Mouse (Mus musculus): ENCODE data around the gene Galm. TPM values are rescaled to one million over a fixed set of nuclear protein-coding genes. Genes with fewer than 3 reads are reported as not detected.
"Not testable (repeated sequence)": the region's sequence is repeated elsewhere in the genome, so short reads cannot be mapped to it uniquely, and the experiment has no call there.

Gene Galm
- total RNA-seq, 1 experiment from 2014 or later = 3.1 TPM

DNA sequence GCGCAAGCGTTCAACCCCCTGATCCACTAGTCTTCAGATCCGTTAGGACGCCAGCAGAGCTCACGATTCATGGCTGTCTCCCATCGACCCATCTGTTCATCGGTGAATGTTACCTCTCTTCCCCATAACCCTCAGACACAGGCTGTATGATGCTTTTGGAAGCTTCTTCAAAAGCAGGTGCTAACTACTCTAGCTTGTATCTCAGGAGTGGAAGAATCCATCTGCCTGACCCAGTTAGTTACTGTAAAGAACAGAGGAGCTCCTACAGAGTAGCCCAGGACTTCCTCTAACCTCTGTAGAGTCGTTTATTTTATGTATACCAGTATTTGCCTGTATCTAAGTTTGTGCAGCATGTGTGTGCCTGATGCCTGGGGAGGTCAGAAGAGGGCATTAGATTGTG, 29.6 kb downstream of the Galm start:
- ATAC-seq (replicated peaks; ENCODE audit: low read depth, poor library complexity, severe bottlenecking) = no peak

DNA sequence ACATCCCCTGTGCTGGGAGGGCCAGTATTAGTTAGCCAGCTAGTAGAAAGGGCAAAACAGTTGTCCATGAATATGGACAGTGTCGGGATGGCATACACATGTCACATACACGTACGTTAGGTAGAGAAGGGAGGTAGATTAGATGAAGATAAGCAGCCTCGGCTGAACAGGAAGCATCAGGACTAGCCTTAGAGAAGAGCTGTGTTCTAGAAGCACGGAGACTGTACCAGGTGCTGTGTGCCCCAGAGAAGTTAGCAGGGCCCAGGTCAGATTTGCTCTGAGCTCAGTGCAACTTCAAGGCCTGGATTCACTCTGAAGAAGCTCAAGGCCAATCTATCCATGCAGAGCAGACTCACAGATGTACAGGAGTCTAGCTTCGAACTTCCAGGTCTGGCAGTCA, 30.2 kb downstream of the Galm start:
- ATAC-seq (replicated peaks; ENCODE audit: low read depth, poor library complexity, severe bottlenecking) = no peak

DNA sequence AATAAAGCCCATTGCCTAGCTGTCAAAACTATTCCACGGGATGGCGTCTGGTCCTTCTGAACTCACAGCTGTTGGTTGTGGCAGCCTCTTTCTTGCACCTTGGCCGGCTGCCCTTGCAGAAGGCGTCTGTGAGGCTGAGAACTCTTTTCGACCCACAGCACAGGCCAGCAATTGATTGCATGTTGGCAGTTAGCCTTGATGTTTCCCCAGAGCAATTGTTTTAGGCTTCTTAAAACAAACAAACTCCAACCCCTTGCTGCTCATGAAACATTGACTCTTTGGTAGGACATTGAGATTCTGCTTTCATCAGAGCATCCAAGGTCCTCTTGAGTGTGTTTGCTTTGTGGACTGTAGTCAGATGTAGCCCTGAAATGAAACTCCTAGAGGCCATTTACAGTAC, 33.2 kb downstream of the Galm start:
- ATAC-seq (replicated peaks; ENCODE audit: low read depth, poor library complexity, severe bottlenecking) = no peak

DNA sequence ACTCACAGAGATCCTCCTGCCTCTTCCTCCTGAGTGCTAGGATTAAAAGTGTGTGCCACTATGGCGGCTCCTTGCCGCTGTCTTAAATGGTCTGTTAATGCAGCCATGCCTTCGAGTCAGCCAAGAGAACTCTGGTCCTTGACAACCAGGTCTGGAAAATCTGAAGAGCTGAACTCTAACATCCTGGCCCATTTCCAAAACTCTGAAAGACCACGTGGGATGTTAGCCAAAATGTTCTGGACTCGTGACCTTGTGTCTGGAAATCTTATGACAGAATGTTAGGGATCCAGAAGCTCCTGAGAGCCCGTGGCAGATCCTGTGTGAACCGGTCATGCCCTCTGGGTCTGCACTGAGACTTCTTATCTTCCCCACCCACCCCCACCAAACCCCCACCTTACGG, 36.7 kb downstream of the Galm start:
- no peak for ATAC-seq (replicated peaks; ENCODE audit: low read depth, poor library complexity, severe bottlenecking)

DNA sequence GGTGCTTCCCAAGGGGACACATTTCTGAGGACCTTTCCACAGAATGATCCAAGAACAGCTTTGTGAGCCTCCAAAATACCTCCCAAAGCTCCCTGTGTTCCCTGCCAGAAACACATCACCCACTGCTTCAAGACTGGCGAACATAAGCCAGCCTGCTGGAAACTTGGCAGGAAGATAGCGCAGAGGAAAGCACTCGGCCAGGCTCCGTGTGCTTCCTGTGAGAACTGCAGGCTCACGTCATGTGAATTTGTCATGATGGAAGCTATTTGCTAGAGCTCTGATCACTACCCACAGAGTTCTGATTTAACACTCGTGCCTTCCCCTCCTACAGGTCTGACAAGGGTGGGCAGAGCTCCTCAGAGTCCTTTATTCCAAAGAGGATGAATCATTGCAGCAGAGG, 38.5 kb downstream of the Galm start:
- ATAC-seq (replicated peaks; ENCODE audit: low read depth, poor library complexity, severe bottlenecking) = no peak

DNA sequence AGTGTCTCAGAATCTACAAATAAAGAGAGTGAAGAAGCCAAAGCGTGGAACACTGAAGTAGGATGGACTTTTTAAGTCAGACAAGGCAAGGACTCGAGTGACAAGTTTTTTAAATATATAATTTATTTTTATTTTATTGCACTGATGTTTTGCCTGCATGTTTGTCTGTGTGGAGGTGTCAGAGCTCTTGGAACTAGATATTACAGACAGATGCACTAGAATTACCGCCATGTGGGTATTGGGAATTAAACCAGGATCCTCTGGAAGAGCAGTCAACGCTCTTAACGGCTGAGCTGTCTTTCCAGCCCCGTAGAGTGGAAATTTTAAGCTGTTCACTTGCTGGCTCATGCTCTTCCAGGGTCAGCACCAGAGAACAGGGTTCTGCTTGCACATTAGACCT, 39.1 kb downstream of the Galm start:
- ATAC-seq (replicated peaks; ENCODE audit: low read depth, poor library complexity, severe bottlenecking) = no peak

DNA sequence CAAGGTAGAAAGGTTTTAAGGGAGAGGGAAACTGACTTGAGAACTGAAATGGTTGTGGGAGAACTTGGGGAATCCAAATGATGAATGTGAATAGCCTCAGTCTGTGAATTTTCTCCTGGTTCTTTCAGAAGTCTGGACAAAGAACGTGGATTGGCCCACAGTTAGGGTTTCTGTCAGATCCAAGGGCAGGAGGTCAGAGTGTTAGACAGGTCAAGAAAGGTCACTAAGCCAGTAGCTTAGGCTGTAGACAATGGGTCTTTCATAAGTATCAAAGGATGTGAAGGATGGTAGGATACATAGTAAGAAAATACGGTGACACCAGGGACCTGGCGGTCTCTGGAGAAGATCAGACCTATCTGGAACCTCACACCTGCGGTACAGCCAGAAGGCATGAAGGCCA, 40.2 kb downstream of the Galm start:
- no peak for ATAC-seq (replicated peaks; ENCODE audit: low read depth, poor library complexity, severe bottlenecking)

DNA sequence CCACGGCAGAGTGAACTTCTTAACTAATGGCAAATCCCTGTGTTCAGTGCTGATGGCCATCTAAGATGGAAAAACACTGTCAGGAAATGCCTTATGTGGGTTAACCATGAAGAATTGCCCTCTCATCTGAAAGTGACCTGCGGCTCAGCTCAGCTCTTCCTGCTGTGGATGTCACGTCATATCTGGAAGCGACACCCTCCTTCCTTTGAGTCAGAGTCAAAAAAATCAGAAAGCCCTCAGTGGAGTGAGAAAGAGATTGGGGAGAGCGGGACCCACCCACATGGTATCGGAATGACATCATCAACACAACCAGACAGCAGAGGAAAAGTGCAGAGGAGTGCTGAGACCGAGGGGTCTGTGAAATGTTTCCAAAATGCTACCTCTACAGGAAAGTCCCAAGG, 40.6 kb downstream of the Galm start:
- ATAC-seq (replicated peaks; ENCODE audit: low read depth, poor library complexity, severe bottlenecking) = no peak

DNA sequence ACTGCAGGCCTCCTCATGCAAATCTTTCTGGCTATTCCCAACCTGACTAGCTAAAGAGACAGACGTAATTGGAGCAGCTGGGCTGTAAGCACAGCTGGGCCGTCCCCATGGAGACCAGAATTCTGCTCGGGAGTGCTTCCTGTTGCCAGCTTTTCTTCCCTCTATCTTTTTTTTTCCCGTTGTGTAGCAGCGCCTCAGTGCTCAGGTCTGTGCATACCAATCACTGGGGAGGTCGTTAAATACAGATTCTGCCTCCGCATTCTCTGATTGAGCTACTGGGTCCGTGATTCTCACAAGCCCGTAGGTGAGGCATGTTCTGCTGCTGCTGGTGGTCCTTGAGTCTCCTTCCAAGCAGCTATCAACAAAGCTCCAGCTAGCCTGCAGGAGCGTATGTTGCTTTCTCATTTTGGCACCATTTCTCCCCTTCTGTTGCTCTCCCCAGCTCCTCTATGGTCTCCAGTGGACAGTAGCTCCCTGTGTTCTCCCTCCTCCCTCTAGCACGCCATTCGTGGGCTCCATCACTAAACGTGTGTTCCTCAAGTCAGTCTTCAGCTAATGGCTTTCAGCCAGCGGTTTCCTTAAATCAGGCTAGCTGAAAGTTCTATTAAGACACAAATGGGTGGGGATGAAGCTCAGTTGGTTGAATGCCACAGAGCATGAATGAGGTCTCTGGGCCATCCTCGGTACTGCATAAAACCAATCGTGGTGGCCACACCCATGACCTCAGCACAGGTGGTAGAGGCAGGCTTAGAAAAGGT, 41.3 kb downstream of the Galm start:
- no peak for ATAC-seq (replicated peaks; ENCODE audit: low read depth, poor library complexity, severe bottlenecking)

DNA sequence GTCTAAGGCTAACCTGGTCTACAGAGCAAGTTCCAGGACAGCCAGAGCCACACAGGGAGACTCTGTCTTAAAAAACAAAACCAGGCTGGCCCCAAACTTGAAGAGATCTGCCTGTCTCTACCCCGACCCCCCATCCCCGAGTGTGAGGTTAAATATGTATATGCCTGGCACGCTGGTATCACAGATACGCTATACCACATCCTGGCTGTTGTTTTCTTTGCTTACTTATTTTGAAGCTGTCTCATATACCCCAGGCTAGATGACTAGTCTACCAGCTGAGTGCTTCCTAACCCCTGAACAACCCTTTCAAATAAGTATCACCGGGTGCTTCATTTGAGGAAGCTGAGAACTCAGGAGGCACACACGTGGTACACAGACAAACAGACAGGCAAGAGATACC, 42.5 kb downstream of the Galm start:
- ATAC-seq (replicated peaks; ENCODE audit: low read depth, poor library complexity, severe bottlenecking) = no peak

DNA sequence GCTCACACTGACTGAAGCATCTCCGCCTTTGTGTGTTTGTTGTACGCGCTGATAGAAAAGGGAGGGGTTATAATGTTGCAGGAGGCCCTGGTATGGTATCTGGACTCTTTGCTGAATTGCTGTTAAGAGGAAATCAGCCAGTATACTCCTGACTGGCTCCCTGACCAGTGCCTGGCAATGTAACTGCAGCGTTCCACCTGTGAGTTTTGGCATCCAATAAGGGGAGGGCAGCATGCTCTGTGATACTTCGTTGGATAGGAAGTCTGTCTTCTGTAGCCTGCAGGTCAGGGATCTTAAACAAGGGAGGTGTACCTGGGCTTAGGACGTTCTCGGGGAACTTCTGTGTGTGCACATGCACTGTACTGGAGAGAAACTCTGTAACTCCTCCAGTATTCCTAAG, 43.7 kb downstream of the Galm start:
- ATAC-seq (replicated peaks; ENCODE audit: low read depth, poor library complexity, severe bottlenecking) = no peak

DNA sequence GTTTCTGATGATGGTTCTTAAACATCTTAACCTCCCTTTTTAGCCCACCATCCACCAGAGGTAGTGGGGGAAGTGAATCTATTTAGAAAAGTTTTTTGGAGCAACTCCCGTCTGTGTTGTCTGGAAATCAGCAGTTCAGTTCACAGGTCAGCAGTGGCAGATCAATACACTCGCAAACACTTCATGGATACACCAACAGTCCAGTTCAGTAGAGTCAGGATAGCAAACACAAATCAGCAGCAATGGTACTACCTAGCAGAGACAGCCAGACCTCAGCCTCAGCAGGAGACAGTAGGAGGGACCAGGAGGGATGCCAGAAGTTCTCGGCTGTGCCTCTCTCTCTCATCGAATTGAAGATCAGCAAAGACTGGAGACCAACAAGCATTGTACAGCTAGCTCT, 44.7 kb downstream of the Galm start:
- no peak for ATAC-seq (replicated peaks; ENCODE audit: low read depth, poor library complexity, severe bottlenecking)

DNA sequence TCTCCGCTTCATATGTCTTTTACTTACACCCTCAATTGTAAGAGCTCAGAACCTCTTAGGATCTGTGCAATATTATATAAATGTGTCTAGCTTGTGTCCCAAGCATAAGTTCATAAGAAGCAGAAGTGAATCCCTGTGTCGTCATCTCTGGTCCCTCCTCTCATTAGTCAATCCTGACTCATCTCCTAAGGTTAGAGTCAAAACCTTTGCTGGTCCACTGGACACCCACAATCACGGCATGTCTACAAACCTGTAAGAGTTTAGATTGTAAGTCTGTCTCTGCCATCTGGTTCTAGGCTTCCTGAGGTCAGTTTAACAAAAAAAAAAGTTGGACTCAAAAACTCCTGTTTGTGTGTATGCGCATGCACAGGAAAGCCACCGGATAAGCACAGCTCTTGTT, 45.5 kb downstream of the Galm start:
- peak; percentile 64 for ATAC-seq (replicated peaks; ENCODE audit: low read depth, poor library complexity, severe bottlenecking)

DNA sequence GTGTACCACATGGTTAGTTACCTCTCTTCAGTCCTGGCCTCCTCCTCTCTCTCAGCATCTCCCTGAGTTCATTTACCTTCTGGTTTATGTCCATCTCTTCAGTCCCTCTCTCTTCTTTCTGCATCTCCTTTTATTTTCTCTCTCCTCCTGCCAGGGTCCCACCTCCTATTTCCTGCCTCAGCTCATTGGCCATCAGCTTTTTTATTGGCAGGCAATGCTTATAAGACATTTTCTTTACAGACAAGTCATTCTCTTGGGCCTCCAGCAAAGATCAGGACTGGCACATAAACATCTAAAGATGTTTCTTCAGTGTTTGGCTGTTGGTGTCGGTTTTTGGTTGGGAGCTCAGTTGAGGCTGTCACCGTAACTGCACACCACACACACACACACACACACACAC, 46.4 kb downstream of the Galm start:
- no peak for ATAC-seq (replicated peaks; ENCODE audit: low read depth, poor library complexity, severe bottlenecking)

DNA sequence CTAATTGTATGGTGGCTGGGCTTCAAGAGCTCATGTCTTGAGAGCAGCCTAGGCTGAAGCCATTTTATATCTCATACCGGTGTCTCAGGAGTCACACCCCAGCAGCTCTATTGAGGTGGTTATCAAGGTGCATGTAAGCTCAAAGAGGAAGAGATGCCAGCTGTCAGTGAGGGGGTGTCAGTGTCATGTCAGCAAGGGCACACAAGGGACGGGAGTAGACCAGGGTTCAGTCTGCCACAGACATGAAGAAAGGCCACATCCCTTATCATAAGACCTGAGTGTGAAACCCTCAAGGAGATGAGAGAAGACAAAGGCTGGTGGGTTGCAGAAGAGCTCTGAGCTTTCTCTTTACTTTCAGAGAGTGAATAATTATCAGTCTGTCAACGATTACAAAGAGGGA, 46.9 kb downstream of the Galm start:
- no peak for ATAC-seq (replicated peaks; ENCODE audit: low read depth, poor library complexity, severe bottlenecking)

DNA sequence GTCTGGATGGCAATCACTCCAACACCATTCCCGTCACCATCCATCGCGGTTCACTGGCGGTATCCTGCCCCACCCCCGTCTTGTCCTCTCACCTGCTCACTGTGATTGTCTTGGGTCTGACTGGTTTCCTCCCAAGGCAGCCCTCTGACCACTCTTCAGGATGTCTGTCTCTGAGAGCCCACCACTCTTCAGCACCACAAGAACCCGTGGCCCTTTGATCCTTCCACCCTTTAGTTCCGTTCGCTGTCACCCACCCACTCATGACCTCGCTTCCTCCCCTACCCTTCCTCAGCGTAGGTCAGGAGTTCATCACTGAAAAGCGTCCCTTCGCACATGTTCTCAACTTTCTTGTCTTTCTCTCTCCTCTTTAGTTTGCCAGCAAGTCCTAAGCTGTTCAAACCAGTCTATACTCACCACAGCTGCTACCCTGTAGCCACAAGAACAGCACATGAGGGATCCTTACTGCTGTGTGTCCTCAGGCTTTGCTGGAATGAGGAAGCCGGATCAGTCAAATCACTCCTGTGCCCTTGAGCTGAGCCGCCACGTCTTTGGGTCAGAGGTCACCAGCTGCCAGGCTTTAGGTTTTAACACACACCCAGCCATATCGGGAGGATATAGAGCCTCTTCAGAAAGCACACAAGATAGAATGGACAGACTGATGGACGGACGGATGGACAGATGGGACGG, 47.6 kb downstream of the Galm start:
- ATAC-seq (replicated peaks; ENCODE audit: low read depth, poor library complexity, severe bottlenecking) = peak; percentile 44

DNA sequence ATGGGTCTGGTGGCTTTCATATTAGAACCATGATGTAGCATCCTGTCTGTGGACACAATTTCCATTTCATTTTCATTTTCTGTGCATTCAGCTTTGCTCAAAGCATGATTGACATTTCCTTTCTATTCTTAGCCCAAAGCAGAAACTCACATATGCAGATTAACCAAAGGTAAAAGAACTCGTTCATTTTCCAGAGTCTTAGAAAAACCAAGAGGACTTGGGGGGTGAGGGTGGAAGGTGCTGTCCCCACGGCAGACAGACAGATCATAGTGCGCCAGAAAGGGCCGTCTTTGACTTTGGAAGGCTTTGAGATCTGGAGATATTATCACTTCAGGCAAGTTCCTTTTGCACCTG, 48.1 kb downstream of the Galm start:
- peak; percentile 41 for ATAC-seq (replicated peaks; ENCODE audit: low read depth, poor library complexity, severe bottlenecking)

DNA sequence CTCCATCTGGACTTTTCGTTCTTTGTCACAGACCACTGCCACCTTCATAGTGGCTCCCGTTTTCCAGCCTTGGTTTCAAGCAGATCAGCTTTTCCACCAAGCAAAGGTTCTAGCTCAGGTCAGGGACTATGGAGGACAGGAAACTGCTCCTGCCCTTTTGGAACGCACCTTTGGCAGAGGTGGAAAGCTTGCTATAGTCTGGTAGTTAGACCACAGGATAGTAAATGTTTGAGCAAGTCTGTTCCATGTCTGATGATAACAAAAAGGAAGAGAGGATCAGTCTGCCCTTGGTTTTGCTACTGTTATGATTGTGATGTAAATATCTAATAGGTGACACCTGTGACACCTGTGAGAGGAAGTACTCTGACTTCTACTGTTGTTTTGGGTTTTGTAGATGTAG, 48.7 kb downstream of the Galm start:
- no peak for ATAC-seq (replicated peaks; ENCODE audit: low read depth, poor library complexity, severe bottlenecking)

DNA sequence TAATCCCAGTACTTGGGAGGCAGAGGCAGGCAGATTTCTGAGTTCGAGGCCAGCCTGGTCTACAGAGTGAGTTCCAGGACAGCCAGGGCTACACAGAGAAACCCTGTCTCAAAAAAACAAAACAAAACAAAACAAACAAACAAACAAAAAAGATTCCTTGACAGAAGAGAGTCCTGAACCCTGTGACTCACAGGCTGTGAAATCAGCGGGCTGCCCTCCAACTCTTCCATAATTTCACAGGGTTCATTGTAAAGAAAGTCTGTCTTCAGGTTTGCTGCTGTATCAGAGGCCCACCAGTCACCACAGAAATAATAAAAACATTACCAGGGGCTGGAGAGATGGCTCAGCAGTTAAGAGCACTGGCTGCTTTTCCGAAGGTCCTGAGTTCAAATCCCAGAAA, 51.6 kb downstream of the Galm start:
- ATAC-seq (replicated peaks; ENCODE audit: low read depth, poor library complexity, severe bottlenecking) = not testable (repeated sequence)

DNA sequence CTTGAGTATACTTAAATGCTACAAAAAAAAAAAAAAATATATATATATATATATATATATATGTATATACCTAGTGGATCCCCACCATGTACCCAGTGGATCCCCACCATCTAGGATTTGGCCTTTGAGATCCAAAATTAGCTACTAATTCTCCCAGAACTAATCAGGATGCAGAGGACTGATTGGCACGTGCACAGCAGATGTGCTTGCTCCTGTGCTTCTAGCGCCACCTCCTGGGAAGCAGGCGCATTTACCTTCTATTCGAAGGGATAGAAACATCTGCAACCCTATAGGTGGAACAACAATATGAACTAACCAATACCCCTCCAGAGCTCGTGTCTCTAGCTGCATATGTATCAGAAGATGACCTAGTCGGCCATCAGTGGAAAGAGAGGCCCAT, 52.7 kb downstream of the Galm start:
- ATAC-seq (replicated peaks; ENCODE audit: low read depth, poor library complexity, severe bottlenecking) = peak; percentile 96

DNA sequence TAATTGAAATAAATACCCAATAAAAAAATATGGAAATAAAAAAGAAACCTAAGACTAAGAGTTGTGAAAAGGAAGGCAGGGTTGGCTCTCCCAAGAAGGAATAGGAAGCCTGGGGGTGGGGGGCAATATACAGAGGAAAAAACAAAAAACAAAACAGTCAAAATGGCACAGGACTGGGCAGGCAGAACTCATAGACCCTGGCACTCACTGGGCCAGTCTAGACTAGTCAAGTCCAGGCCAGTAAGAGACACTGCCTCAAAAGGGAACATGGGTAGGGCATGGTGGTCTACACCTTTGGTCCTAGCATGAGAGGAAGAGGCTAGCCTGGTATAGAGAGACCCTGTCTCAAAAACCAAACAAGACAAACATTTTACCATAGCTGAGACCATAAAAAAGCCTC, 53.2 kb downstream of the Galm start:
- ATAC-seq (replicated peaks; ENCODE audit: low read depth, poor library complexity, severe bottlenecking) = no peak

DNA sequence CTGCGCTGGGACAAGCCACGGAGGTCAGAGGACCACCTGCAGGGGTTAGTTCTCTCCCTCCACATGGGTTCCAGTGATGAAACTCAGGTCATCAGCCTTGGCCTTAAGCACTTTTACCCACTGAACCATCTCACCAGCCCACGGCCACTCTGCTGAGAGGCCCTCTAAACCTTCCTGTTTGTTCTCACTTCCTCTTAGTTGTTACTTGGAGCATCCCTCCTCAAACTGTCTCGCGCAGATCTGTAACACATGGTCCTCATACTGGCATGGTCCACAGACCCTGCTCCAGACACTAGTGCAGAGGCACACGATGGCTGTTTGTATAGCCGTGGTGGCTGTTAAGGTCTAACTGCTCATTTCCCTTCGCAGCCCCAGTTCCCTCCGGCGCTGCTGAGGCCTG, 56.3 kb downstream of the Galm start:
- peak; percentile 46; the same call in 1 of the 2 replicates for ATAC-seq (replicated peaks; ENCODE audit: low read depth, poor library complexity, severe bottlenecking)
